Mouse (Mus musculus) megakaryocyte, adult 5-6 weeks (primary cell): ENCODE results near the gene Sec22c. TPM values are rescaled to one million over a fixed set of nuclear protein-coding genes. Genes with fewer than 3 reads are reported as not detected.
A peak's percentile ranks its signal among the peaks of the same experiment; 100 is the strongest.

ENCODE experiments used
- ATAC-seq: 2 replicates; pipeline ENCODE4 v1.8.0; 2016; ENCODE audit warnings: mild to moderate bottlenecking, inconsistent platforms; ENCODE audit not compliant: poor library complexity, severe bottlenecking
- total RNA-seq, 2 experiments: library from RNA; stranded (forward) in 1 of 2; stranded (reverse) in 1 of 2; fragments of 153-499, 151-499 nt in 1 of 2; fragments of 221-1000, 200-1000 nt in 1 of 2; gene quantifications; 2 replicates each; pipeline versions ENCODE4 v1.2.3 to v1.2.4; 2015 to 2017

Sec22c gene
- total RNA-seq, 2 experiments from 2014 or later: 4.4 to 8.6 TPM

GRCm38 (mm10) chr9:121656322-121656721 is 49.0 kb downstream of the Sec22c start:
- ATAC-seq: no peak

- ATAC-seq: no peak
These were observed 51.6 kb downstream of the Sec22c start for GRCm38 (mm10) chr9:121653668-121654067.

- ATAC-seq: no peak
These were observed 58.3 kb downstream of the Sec22c start for GRCm38 (mm10) chr9:121647026-121647425.

GRCm38 (mm10) chr9:121644855-121645254 is 60.4 kb downstream of the Sec22c start:
- no peak for ATAC-seq

GRCm38 (mm10) chr9:121642401-121643181 is 62.7 kb downstream of the Sec22c start, which contains the start of gene Vipr1:
TSS of gene Vipr1 (plus strand) at chr9:121642716.
- ATAC-seq: peak; percentile 60

GRCm38 (mm10) chr9:121642001-121642400 is 63.3 kb downstream of the Sec22c start, which contains the start of gene Lyzl4:
TSS of gene Lyzl4 (minus strand) at chr9:121642096.
- ATAC-seq: peak; percentile 89

- ATAC-seq: no peak
These were observed 63.9 kb downstream of the Sec22c start for GRCm38 (mm10) chr9:121641235-121641915.

GRCm38 (mm10) chr9:121639790-121640189 is 65.5 kb downstream of the Sec22c start:
- no peak for ATAC-seq

GRCm38 (mm10) chr9:121635835-121636576 is 69.3 kb downstream of the Sec22c start:
- peak; percentile 69 for ATAC-seq

GRCm38 (mm10) chr9:121633306-121633705 is 72.0 kb downstream of the Sec22c start:
- no peak for ATAC-seq

GRCm38 (mm10) chr9:121632891-121633290 is 72.4 kb downstream of the Sec22c start:
- ATAC-seq: no peak

- peak; percentile 72 for ATAC-seq
These were observed 73.3 kb downstream of the Sec22c start for GRCm38 (mm10) chr9:121631946-121632345.

- ATAC-seq: no peak
These were observed 74.7 kb downstream of the Sec22c start for GRCm38 (mm10) chr9:121630627-121631026.

Other genes with a start within 250 kb of the Sec22c start
- not detected in 2 replicates for gene Cck, start 209.8 kb downstream of the Sec22c start, total RNA-seq (2015)
- gene Cck, start 209.8 kb downstream of the Sec22c start, total RNA-seq (2017): not detected in 2 replicates
- gene Lyzl4, start 63.4 kb downstream of the Sec22c start, total RNA-seq (2015): not detected in 2 replicates
- gene Lyzl4, start 63.4 kb downstream of the Sec22c start, total RNA-seq (2017): not detected in 2 replicates
- 0.18 and 1.3 TPM in 2 replicates for gene Vipr1, start 62.8 kb downstream of the Sec22c start, total RNA-seq (2015)
- gene Vipr1, start 62.8 kb downstream of the Sec22c start, total RNA-seq (2017): 0.28 and 0.55 TPM in 2 replicates
- gene Ss18l2, start 4.8 kb upstream of the Sec22c start, total RNA-seq (2015): 36.2 and 39.1 TPM in 2 replicates
- 29.8 and 35.7 TPM in 2 replicates for gene Ss18l2, start 4.8 kb upstream of the Sec22c start, total RNA-seq (2017)
- 72.1 and 87.3 TPM in 2 replicates for gene Nktr, start 13.7 kb upstream of the Sec22c start, total RNA-seq (2015)
- 69.6 and 110 TPM in 2 replicates for gene Nktr, start 13.7 kb upstream of the Sec22c start, total RNA-seq (2017)
- not detected in 2 replicates for gene Zfp651, start 53.8 kb upstream of the Sec22c start, total RNA-seq (2015)
- not detected in 2 replicates for gene Zfp651, start 53.8 kb upstream of the Sec22c start, total RNA-seq (2017)
- gene Klhl40, start 72.1 kb upstream of the Sec22c start, total RNA-seq (2015): not detected in 2 replicates
- gene Klhl40, start 72.1 kb upstream of the Sec22c start, total RNA-seq (2017): not detected in 2 replicates
- gene Hhatl, start 87.0 kb upstream of the Sec22c start, total RNA-seq (2015): not detected in 2 replicates
- not detected in 2 replicates for gene Hhatl, start 87.0 kb upstream of the Sec22c start, total RNA-seq (2017)
- gene Ccdc13, start 134.0 kb upstream of the Sec22c start, total RNA-seq (2015): not detected in 2 replicates
- gene Ccdc13, start 134.0 kb upstream of the Sec22c start, total RNA-seq (2017): not detected in 2 replicates
- gene Higd1a, start 152.9 kb upstream of the Sec22c start, total RNA-seq (2015): 64.0 and 80.3 TPM in 2 replicates
- gene Higd1a, start 152.9 kb upstream of the Sec22c start, total RNA-seq (2017): 9.5 and 13.5 TPM in 2 replicates
- not detected in 2 replicates for gene Ackr2, start 192.9 kb upstream of the Sec22c start, total RNA-seq (2015)
- gene Ackr2, start 192.9 kb upstream of the Sec22c start, total RNA-seq (2017): not detected in 2 replicates
- not detected in 2 replicates for gene Cyp8b1, start 210.8 kb upstream of the Sec22c start, total RNA-seq (2015)
- gene Cyp8b1, start 210.8 kb upstream of the Sec22c start, total RNA-seq (2017): 0.18 TPM in 1 of 2 replicates, not detected in the other
- not detected in 2 replicates for gene Fam198a, start 245.5 kb upstream of the Sec22c start, total RNA-seq (2015)
- not detected in 2 replicates for gene Fam198a, start 245.5 kb upstream of the Sec22c start, total RNA-seq (2017)